Mouse (Mus musculus) MEL (cell line): ENCODE results near the gene Traf2.

ENCODE experiments used
- CTCF ChIP-seq, 3 experiments: IDR thresholded peaks in 2 of 3; conservative IDR thresholded peaks in 1 of 3; 2 replicates each; pipeline ENCODE4 v1.5.1; 2011 to 2012; ENCODE audit warnings: low read length in 3 of 3, low read depth in 2 of 3, mild to moderate bottlenecking in 2 of 3, improper control_type of control experiment in 1 of 3, inconsistent platforms in 1 of 3, mixed read lengths in 1 of 3, moderate library complexity in 1 of 3; ENCODE audit not compliant: control insufficient read depth in 1 of 3, insufficient read depth in 1 of 3, poor library complexity in 1 of 3, severe bottlenecking in 1 of 3
- E2F4 ChIP-seq: IDR thresholded peaks from 2 replicates; pipeline ENCODE4 v1.6.1; 2011; ENCODE audit warnings: low read depth, low read length, improper control_type of control experiment, borderline replicate concordance
- ELF1 ChIP-seq: IDR thresholded peaks from 2 replicates; pipeline ENCODE4 v1.6.1; 2014; ENCODE audit warnings: low read depth, mild to moderate bottlenecking, inconsistent platforms, low read length, improper control_type of control experiment, moderate library complexity
- ETS1 ChIP-seq: IDR thresholded peaks from 2 replicates; pipeline ENCODE4 v1.6.1; 2012; ENCODE audit warnings: low read depth, mild to moderate bottlenecking, inconsistent platforms, low read length, improper control_type of control experiment, moderate library complexity
- GATA1 ChIP-seq: IDR thresholded peaks from 2 replicates; pipeline ENCODE4 v1.6.1; 2011; ENCODE audit warnings: low read depth, low read length, improper control_type of control experiment
- KAT2A ChIP-seq: conservative IDR thresholded peaks from 2 replicates; pipeline ENCODE4 v1.6.1; 2012; ENCODE audit warnings: low read depth, low read length, improper control_type of control experiment, inconsistent platforms
- MAZ ChIP-seq: IDR thresholded peaks from 2 replicates; pipeline ENCODE4 v1.6.1; 2012; ENCODE audit warnings: low read depth, mild to moderate bottlenecking, inconsistent platforms, low read length, improper control_type of control experiment
- POLR2A ChIP-seq, 2 experiments: IDR thresholded peaks; 2 replicates each; pipeline ENCODE4 v1.6.1; 2011 to 2012; ENCODE audit warnings: low read length in 2 of 2, mild to moderate bottlenecking in 2 of 2, control low read depth in 1 of 2, improper control_type of control experiment in 1 of 2, low read depth in 1 of 2, moderate library complexity in 1 of 2; ENCODE audit not compliant: control insufficient read depth in 1 of 2, insufficient read depth in 1 of 2, poor library complexity in 1 of 2
- RAD21 ChIP-seq: IDR thresholded peaks from 2 replicates; pipeline ENCODE4 v1.6.1; 2011; ENCODE audit warnings: mild to moderate bottlenecking, low read depth, low read length, improper control_type of control experiment
- RCOR1 ChIP-seq: IDR thresholded peaks from 2 replicates; pipeline ENCODE4 v1.6.1; 2012; ENCODE audit warnings: low read depth, mild to moderate bottlenecking, inconsistent platforms, low read length, improper control_type of control experiment
- TAL1 ChIP-seq: IDR thresholded peaks from 2 replicates; pipeline ENCODE4 v1.6.1; 2012; ENCODE audit warnings: mild to moderate bottlenecking, inconsistent platforms, low read length, moderate library complexity, mixed read lengths
- USF1 ChIP-seq: IDR thresholded peaks from 2 replicates; pipeline ENCODE4 v1.6.1; 2014; ENCODE audit warnings: low read depth, mild to moderate bottlenecking, inconsistent platforms, low read length, improper control_type of control experiment, moderate library complexity
- ZC3H11A ChIP-seq: IDR thresholded peaks from 2 replicates; pipeline ENCODE4 v1.6.1; 2012; ENCODE audit warnings: low read depth, mild to moderate bottlenecking, inconsistent platforms, low read length, improper control_type of control experiment
- ZKSCAN1 ChIP-seq: IDR thresholded peaks from 2 replicates; pipeline ENCODE4 v1.6.1; 2012; ENCODE audit warnings: low read depth, mild to moderate bottlenecking, inconsistent platforms, low read length, improper control_type of control experiment, moderate library complexity

DNA sequence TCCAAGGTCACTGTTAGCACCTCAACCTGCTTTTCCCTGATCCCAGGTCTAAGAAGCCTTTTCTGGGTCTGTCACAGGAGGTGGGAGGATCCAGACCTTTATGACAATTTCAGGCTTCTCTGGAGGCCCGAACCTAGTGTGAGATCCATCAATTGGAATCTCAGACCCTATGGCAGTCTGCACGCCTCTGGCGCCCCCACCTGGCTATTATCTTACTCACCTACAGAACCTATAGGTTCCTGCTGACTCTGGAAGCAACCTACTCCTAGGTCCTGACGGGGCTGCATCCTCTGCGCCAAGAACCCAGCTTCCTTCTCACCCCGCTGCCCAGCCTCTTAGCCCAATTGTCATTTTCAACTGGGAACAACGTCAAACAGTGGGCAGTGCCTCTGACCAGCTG lies 63.8 kb downstream of the Traf2 start:
- TF ChIP-seq ETS1 = no peak
- TF ChIP-seq POLR2A (IDR thresholded peaks at IDR 0.05; ENCODE audit: control insufficient read depth in 1 of 2, insufficient read depth in 1 of 2, low read depth in 1 of 2, low read length in 2 of 2, poor library complexity in 1 of 2) = no peak
- TF ChIP-seq ZKSCAN1 = no peak
- TF ChIP-seq E2F4 = no peak
- TF ChIP-seq USF1 = no peak
- TF ChIP-seq CTCF (IDR thresholded peaks at IDR 0.05 in 2 of 3, conservative IDR thresholded peaks at IDR 0.05 in 1 of 3; ENCODE audit: control insufficient read depth in 1 of 3, insufficient read depth in 1 of 3, low read depth in 2 of 3, low read length in 3 of 3, poor library complexity in 1 of 3, severe bottlenecking in 1 of 3) = peak; percentile 70 to 82 (median 76)
- TF ChIP-seq MAZ = no peak
- TF ChIP-seq RAD21 = peak; percentile 78
- TF ChIP-seq KAT2A = no peak
- no peak for TF ChIP-seq TAL1
- peak; percentile 65 for TF ChIP-seq ZC3H11A
- no peak for TF ChIP-seq GATA1
- TF ChIP-seq RCOR1 = no peak
- TF ChIP-seq ELF1 = no peak
